Mouse (Mus musculus): ENCODE data around the gene Gm20388.
A peak's percentile ranks its signal among the peaks of the same experiment; 100 is the strongest.

Gene Gm20388

DNA sequence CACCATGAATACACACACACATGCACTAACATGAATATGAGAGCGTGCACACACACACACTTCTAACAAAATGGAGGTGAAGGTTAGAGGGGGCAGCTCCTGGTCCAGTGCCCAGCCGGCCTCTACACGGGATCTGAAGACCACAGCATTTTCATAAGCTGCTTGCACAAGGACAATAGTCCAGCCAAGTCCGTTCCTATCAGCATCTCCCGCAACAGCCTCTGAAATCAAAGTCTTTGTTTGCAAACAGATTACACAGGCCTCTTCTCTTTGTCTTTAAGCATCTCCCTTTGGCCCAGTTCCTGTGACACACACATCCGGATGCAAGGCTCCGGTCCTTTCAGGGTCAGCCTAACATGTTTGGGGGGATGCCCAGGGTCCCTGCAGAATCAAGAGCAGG lies 1958.3 kb downstream of the Gm20388 start:
- no peak for DNase-seq (ENCODE audit: low read depth, low spot score)

DNA sequence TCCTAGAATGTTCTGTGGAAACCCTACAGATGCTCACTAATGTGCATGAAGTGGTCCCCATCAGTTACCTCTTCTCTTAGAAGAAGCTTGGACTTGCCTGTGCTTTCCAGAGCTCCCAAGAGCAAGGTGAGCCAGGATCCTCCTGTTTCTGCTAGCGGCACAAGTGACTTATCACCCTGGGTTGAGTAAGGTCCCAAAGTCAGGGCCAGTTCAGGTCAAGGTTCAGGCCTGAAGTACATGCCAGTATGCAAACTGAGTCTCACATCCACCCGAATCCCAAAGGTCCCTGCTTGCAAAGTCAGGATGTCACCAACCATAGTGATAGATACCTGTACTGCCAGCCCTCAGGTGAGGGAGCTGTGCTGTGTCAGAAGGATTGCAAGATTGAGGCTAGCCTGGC lies 1959.5 kb downstream of the Gm20388 start:
- DNase-seq (ENCODE audit: low read depth, low spot score), result no peak

DNA sequence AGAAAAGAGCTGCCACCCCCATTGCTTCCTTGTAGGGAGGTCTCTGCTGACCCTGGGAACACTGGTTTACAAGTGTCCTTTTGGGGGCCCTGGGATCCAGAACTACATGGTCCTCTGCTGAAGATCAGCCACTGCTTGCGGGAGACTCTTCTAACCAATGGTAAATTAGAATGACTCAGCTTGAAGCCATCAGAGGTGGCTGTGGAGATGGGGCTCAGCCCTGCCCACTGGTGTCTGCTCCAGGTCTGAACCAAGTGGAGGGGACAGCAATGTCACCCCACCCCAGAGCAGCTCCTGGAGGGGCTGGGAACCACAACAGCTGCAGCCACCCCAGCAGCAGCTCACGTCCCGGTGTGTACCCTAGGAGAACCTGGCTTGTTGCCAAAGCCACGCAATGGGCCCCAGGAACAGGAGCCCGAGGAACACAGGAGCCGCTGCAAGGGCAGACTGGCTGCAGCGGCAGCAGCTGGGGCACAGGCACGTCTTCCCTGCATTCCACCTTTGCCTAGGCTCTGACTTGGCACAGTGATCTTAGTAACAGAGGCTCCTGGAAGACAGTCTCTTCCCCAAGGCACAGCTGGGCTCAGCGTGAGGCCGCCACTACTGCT lies 1961.3 kb downstream of the Gm20388 start:
- DNase-seq (ENCODE audit: low read depth, low spot score), result no peak

DNA sequence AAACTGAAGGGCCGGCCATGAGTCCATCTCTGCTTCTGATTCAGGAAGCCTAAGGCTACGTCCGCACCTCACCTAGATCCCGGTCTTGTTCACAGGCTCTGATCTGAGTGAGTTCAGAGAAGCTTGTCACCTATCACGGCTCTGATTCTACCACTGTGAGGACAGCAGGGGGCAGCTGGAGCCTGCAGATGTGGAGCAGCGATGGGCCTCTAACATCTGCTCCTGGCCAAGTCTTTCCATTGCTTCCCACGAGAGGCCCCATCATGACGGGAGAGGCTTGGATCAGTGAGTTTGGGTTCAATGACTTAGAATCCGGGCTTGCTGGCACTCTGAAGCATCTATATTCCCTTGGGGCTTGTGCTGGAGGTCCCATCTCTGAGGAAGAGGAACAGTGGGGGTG lies 1963.4 kb downstream of the Gm20388 start:
- peak; percentile 77 for DNase-seq (ENCODE audit: low read depth, low spot score)

DNA sequence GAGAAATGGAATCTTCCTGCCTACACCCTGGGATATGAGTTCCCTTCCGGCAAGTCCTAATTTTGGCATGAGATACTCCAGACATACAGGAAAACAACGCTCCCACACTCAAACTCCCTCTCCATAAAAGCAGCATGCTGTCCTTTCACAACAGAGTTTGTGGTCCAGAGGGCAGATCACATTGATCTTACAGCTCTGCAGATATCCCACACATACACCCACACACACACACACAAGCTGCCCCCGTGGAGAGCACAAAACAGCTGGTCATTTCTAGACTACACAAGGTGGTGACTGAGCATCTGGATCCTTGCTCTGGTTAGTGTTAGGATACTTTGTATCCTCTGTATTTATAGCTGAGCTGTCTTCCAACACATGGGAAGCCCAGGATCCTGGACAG lies 1964.4 kb downstream of the Gm20388 start:
- DNase-seq (ENCODE audit: low read depth, low spot score), result no peak

DNA sequence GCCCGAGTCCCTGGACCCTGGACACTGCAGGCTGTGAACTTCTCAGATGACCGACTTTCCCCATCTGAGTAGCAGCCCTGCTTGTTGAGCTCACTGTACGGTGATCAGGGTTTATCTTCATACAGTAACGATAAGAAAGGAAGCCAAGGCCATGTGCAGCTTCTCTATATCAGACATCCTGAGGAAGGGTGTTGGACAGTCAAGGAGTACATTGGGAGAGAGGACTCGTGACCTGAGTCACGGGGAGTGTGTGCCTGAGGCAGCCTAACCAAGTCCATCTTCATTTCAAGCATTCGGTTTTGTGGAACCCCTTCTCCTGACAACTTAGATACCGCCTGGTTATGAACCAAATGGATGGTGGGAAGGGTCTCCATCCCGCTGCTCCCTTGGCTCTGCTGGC lies 1964.9 kb downstream of the Gm20388 start:
- no peak for DNase-seq (ENCODE audit: low read depth, low spot score)

DNA sequence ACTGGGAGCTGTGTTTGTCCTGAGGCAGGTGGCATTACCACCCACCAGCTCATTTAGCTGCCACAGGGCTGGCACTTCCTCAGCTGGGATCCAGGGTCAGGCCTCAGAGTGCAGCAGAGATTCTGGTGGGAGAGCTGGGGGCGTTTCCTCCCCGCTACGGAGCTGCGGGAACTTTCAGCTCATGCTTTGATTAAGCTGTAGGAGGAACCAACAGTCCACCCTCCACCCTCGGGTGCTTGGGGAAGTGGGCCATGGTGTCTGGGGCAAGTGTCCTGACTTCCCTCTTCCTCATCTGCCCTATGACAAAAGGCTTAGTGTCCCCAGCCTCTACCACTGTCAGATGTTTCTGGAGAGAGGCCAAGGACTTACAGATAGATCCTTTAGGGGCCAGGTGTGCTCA lies 1966.6 kb downstream of the Gm20388 start:
- no peak for DNase-seq (ENCODE audit: low read depth, low spot score)

DNA sequence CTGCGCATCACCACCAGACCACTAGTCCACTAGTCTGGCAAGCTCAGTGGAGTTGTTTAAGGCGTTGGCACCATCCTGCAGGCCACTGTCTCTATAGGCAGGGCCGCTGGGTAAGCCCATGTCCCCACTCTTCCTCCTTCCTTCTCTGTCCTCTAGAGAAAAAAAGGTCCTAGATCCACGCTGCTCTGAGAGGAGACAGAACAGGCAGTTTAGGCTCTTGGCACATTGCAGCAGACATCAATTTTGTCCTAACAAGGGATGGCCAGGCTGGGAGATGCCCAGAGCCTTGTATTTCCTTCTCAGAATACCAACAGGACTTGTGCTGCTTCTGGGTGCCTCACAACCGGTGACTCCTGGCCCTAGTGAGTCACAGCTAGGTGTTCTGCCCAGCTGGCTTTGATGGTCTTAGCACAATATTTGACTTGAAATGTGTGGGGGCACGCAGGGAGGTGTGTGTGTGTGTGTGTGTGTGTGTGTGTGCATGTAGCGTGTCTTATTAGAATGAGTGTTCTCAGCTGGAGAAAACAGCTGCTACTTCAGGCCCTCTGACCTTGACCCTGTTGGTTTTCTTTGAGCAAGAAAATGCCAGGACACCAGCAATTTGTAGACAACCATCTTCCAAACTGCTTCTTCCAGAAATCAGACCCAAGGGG lies 1967.3 kb downstream of the Gm20388 start:
- DNase-seq (ENCODE audit: low read depth, low spot score), result no peak

DNA sequence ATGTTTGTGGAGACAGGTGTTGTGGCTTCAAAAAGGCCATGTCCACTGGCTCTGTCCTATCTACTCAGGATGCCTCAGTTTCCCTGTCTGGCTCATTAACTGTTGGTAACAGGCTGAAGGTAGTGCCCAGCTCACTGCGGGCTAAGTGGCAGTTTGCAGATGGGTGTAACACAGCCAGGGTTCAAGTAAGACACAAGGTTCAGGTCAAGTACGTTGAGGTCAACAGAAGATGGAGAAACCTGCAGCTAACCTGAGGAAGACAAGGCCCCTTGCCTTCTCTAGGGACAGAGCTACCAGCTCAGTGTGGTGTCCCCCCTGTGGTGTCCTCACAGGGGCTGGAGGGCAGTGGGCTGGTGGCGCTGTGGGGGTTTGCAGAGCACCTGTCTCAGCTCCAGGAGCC lies 1969.1 kb downstream of the Gm20388 start:
- no peak for DNase-seq (ENCODE audit: low read depth, low spot score)

DNA sequence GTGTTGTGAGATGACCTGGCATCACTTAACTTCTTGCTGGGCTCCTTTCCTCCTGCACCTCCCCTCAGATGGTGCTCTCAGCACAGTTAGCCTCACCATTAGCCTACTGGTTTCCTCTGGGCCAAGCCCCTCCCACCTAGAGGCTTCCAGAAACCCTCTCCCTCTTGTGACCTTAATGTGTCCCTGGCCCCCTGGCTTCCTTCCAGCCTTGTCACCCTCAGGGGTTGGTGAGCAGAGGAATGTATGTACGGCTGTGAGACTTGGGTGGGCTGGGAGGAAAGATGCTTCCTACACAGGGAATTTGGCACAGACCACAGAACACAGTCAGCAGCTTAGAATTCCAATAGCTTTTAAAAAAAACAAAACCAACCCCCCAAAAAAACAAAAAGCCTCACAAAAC lies 1970.2 kb downstream of the Gm20388 start:
- DNase-seq (ENCODE audit: low read depth, low spot score), result peak; percentile 38

DNA sequence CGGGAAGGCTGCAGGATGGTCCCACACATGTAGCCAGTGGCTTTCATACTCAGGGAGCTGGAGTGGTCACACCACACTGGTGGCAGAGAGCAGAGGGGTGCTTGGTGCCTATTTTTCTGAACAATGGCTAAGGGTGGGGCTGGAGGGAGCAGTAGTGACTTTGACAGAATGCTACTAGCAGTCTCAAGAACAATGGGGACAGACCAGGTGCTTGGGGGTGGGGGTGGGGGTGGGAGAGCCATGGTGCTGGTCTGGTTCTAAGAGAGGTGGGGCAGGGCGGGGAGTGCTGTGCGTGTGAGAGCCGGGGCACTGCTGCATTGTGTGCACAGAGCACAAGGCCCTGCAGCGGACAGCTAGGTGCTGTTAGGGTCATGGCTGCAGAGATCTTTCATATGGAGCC lies 1971.3 kb downstream of the Gm20388 start:
- DNase-seq (ENCODE audit: low read depth, low spot score), result peak; percentile 79

DNA sequence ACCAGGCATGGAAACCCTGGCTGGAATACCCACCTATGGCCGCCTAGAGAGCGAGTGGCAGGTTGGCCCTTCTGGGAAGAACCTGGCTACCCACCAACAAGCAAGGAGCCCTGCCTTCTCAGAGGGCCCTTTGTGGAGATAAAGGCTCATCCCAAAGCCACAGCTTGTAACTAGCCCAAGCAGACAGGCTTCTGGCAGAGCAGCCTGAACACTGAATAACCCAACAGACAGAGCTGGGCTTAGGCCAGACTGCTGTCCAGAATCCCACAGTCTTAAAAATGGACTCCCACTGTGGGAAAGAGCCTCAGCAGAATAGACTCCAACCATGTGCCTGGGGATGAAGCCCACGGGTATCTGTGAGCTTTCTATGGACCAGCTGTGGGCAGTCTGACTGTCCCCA lies 1973.5 kb downstream of the Gm20388 start:
- no peak for DNase-seq (ENCODE audit: low read depth, low spot score)

DNA sequence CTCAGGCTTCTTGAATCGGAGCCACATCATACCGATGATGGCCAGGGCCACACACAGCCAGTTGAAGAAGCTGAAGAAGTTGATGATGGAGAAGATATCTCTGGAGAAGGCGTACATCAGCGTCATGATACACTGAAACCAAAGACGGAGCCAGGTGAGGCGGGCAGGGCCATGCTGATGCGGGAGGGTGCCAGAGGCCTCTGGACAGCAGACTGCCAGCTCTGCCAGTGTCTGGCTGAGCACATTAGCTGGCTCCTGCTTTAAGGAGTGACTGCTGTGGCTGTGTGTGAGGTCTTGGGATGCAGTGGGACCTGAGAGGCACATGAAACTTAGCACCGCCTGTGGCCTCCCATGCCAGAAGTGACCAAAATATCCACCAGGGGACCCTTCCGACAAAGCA lies 1974.4 kb downstream of the Gm20388 start:
- no peak for DNase-seq (ENCODE audit: low read depth, low spot score)

DNA sequence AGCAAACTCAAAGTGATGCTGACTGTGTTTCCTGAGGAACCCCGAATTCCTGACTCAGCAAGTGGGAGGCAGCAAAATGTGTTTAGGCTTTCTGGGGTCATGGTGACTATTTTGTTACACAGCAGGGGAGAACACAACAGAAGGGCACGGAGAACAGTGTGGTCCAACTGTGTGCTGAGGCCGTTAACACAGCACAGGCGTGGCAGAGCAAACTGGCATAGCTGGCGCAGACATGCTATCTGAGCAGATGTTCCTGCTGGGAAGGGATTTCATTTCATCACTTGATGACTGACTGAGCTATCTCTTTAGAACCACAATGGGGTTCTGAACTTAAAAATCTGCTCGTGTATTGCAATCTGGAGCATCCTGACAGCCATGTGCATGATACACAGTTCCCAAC lies 1974.8 kb downstream of the Gm20388 start:
- no peak for DNase-seq (ENCODE audit: low read depth, low spot score)

DNA sequence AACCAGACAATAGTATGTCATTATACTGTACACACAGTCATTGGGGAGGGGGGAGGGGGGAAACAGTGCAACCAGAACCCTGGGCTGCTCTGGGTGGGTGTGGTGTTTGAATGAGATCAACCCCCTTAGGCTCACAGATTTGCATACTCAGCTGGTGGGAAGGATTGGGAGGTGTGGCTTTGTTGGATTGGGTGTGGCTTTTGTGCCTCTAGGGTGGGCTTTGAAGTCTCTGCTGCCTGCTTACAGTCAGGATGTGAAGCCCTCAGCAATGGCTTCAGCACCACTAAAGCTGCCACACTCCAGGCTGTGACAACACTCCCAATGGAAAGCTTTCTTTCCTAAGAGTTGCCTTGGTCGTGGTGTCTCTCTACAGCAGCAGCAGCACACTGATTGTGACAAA lies 1976.9 kb downstream of the Gm20388 start:
- DNase-seq (ENCODE audit: low read depth, low spot score), result peak; percentile 89

DNA sequence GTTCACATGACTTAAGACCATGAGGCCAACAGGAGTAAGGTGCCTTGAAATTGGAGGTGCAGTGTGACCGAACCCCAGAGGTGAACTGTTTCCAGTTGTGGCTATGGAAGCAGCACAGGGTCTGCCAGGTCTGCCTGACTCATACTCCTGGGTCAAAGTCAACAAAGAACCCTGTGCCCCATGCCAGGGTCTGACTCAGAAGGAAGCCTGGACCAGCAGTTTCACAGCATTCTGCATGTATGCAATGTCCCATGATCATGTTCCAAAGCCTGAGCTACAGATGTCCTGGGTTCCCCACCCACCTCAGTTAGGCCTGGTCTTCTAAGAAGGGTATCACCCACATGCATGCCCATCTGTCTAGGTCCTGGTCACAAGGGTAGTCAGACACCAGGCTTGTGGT lies 1978.7 kb downstream of the Gm20388 start:
- DNase-seq (ENCODE audit: low read depth, low spot score), result no peak

DNA sequence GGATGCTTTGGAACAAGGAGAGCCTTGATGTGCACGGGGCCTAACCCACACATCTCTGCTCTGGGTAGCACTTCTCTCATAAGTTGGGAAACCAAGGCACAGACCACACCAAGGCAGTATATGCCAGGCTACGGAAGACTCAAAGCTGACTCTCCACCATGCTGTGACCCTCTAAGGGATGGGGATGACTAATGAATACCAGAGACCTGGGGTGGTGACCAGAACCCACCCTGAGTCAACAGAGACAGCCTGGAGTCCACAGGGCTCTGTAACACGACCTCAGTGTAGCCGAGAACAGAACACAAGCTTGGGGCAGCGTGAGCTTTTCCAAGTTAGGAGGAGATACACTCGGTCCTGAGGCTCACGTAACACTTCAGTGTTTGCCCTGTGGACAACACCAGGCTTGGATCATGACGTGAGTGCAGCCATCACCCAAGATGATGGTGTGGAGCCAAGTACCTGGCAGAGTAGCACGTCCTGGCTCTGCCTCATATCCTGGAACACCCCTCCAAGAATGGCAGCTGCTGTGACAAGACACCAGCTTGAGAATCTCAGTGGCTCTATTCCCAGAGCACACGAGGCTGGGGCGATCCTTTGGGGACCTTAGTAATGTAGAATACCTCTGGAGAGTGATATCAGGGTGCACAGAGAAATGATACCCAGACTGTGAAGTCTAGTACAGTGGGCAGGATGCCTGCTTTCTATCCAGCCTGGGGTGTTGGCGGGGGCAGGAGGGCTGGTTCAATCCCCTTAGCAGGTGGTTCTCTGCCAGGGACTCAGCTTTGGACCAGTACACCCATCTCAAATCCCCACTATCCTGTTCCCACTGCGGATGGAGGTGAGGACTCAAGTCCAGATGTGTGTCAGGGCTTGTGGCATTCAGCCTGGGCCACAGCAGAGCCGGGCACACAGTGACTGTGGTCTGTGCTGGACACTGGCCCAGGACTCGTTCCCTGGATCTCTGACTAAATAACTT lies 1979.5 kb downstream of the Gm20388 start:
- DNase-seq (ENCODE audit: low read depth, low spot score), result no peak

DNA sequence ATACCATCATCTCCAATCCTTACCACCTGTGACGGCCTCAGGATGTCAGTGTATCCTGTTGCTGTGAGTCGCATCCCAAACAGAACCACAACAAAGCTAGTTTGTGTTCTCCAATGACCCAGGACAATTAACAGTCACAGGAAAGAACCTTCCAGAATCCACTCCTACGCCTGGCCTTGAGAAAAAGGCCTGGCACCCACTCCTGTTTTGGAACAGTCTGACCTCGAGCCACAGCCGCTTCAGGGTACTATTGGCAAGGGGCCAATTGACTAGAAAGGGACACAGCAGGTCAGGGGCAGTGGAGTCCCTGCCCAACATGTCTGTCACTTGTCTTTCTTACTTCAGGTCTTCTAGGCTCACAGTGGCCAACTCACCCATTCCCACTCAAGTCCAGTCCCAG lies 1982.2 kb downstream of the Gm20388 start:
- DNase-seq (ENCODE audit: low read depth, low spot score), result no peak

DNA sequence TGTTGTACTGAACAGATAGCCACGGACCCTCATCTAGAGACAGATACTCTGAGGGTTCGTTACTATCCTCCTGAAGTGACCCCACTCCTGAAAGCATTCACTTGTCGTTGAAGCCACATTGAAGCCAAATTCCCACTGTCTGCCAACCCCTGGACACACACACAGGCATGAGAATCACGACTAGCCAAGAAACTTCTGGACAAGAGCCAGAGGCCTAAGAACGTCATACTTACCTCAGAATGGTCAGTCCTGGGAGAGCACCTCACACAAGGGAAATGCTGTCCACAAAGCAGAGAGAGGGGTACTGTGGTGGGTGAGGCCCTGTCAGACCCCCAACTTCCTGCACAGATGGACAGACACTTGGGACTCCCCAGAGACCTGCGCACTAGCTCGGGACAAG lies 1985.3 kb downstream of the Gm20388 start:
- no peak for DNase-seq (ENCODE audit: low read depth, low spot score)

DNA sequence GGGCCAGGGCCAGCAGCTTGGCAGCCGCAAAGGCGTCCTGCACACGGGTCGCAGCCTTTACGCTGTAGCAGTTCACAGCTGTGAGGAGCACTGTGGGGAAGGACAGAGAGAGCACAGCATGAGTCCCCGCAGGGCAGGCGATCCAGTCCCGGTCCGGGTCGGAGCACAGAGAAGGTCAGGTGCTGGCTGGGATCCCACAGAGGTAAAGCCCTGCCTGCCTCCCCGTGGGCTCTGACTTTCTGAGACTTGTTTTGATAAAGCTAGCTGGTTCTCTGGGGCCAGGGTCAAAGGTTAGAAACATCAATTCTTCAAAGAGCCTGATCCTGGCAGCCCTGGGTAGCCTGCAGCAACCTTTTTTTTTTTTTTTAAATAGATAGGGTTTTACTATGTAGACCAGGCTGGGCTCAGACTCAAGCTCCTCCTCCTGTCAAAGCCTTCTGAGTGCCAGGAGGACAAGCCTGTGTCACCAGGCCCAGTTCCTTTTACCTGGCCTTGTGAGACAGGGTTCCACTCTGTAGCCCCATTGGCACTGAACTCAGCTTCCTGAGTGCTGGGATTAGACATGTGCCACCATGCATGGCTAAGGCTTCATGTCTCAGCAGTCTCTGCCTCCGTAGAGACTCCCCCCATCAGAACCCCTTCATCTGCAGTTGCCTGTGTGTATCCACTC lies 1986.0 kb downstream of the Gm20388 start:
- DNase-seq (ENCODE audit: low read depth, low spot score), result no peak

DNA sequence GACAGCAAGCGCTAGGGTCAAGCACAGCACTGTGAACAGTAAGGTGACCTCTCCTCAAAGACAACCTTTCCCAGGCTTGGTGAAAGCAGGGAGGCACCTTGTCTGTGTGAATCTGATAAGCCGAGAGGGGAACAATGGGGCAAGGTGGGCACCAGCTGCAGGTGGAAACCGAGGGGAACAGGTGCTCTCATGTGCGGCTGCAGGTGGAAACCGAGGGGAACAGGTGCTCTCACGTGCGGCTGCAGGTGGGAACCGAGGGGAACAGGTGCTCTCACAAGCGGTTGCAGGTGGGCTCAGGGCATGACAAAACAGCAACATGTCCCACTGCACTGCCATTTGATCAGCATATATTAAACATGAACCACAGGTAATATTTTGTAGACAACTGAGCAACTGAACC lies 1986.6 kb downstream of the Gm20388 start:
- DNase-seq (ENCODE audit: low read depth, low spot score), result no peak

DNA sequence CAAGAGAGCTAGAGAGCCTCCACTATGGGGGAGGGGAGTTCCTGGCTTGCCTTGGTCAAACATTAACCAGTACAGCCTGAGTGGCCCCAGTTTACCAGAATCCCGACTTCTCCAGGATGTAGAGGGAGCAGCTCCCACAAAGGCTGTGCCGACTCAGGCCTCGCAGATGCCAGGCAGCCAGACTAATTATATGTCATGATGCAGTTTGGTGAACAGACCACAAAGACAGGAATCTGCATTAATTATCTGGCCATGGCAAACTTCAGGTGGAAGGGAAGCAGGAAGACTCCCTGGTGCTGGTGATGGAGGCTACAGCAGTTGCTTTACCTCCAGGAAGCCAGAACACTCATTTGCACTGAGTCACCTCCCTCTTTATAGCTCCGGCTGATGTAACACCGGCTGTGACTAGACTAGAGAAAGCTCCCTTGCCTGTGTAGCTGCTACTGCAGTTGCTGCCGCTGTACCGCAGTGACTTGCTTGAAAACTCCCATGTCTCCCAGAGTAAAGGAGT lies 1987.3 kb downstream of the Gm20388 start:
- DNase-seq (ENCODE audit: low read depth, low spot score), result peak; percentile 77

All from ES-CJ7 (cell line).